Mouse (Mus musculus) kidney, adult 10 weeks (tissue): ENCODE data around the gene Gm20867. TPM values are rescaled to one million over a fixed set of nuclear protein-coding genes. Genes with fewer than 3 reads are reported as not detected.

ENCODE experiments used
- polyA plus RNA-seq: library from polyadenylated mRNA; stranded (reverse); fragments of 350-450 nt; fragmentation: Illumina TruSeq; extraction: RNeasy Lipid Tissue Mini Kit (QIAGEN cat#74804); gene quantifications from one replicate; pipeline ENCODE4 v1.2.3, GENCODE M21; 2014; ENCODE audit warnings: low read depth, low replicate concordance

Gene Gm20867
- not detected for polyA plus RNA-seq

GRCm38 (mm10) chrY:77963104-77963503 lies at the start of gene Gm20867:
Gm20867 (minus strand) TSS chrY:77963204.

Other genes starting within 250 kb of the Gm20867 start
- not detected for gene Gm29564, start 249.8 kb upstream of the Gm20867 start, polyA plus RNA-seq